Mouse (Mus musculus): ENCODE results near the gene Atxn7l2.

GRCm38 (mm10) chr3:108180514-108180913 is 30.2 kb downstream of the Atxn7l2 start:
- TF ChIP-seq CTCF (IDR thresholded peaks at IDR 0.05; ENCODE audit: borderline replicate concordance, control insufficient read depth, extremely low read depth, insufficient read depth, low read length, poor library complexity) (no peak), POLR2A (IDR thresholded peaks at IDR 0.05; ENCODE audit: control insufficient read depth, extremely low read depth, insufficient read depth, low read length, poor library complexity) (no peak)

Measured in thymus, adult 2 months (tissue).